Mouse (Mus musculus): ENCODE results near the gene Csdc2.

DNA sequence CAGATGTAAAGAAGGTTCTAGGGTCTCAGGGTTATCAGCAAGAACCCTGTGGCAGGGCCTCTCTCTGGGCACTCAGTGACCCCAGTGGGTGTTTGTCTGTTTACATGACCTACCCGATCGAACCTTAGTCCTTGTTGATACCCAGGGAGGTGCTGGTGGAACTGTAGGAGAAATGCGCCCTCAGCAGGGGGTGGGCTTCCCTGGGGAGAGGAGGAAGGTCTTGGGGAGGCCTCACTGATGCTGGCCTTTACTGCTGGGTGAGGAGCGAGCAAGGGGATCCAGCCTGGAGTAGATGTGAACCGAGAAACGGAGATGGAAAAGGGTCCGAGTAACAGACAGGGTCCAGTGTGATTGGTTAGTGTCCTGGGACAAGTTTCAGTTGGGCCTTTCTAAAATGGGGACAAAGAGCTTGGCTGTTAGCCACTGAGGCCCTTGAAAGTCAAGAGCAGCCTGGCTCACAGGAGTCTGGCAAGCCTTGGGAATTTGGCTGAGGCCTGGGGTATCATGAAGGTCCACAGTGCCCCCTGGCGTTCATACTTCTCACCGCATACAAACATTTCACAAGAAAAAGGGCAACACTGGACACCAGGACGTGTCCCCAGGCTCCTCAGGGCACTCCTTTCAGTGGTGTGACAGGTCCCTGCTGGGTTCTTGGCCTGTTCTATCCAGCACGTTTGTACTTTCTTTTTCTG, 53.0 kb downstream of the Csdc2 start:
- TF ChIP-seq CTCF (IDR thresholded peaks at IDR 0.05; ENCODE audit: insufficient read depth, low read length), result peak; percentile 79
- TF ChIP-seq POLR2A (IDR thresholded peaks at IDR 0.05; ENCODE audit: borderline replicate concordance, extremely low read depth, low read depth, low read length), result no peak
